Mouse (Mus musculus) testis, adult 2 months (tissue): ENCODE measurements around the gene Dscam.

ENCODE experiments used
- CTCF ChIP-seq: fragments of 200-500 bp; IDR thresholded peaks from 2 replicates; pipeline ENCODE4 v1.5.1; 2012; ENCODE audit warnings: low read depth, mild to moderate bottlenecking, inconsistent platforms, low read length, moderate library complexity; ENCODE audit not compliant: control insufficient read depth, insufficient read depth, insufficient replicate concordance
- POLR2A ChIP-seq: fragments of 200-500 bp; IDR thresholded peaks from 2 replicates; pipeline ENCODE4 v1.6.1; 2012; ENCODE audit warnings: low read depth, mild to moderate bottlenecking, inconsistent platforms, low read length, moderate library complexity; ENCODE audit not compliant: control insufficient read depth

DNA sequence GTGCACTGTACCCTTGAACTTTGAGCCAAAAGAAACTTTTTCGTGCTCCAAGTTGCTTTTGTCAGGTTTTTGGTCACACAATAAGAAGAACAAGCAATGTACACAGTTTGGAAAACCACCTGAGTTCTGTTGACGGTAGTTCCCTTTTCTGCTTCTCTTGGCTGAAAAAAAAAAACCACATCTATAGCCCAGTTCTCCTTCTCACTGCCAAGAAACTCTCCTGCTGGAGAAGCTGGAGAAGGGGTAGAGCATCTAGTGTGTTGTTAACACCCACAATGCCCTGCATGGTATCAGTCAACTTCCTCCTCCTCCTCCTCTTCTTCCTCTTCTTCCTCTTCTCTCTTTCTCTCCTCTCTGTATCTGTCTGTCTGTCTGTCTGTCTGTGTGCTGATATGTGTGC is 65.3 kb downstream of the Dscam start:
- TF ChIP-seq POLR2A, result no peak
- no peak for TF ChIP-seq CTCF
